Mouse (Mus musculus) kidney, postnatal 0 days (tissue): ENCODE results near the gene Ptprn2. TPM values are rescaled to one million over a fixed set of nuclear protein-coding genes. Genes with fewer than 3 reads are reported as not detected.
A peak's percentile ranks its signal among the peaks of the same experiment; 100 is the strongest.

Experiments used
- ATAC-seq: fragments of 200-750 bp; cut with Nextera tagmentation; replicated peaks from 2 replicates; pipeline ENCODE4 v1.8.0; 2017; ENCODE audit warnings: low read depth, moderate number of reproducible peaks, moderate TSS enrichment, moderate library complexity; ENCODE audit not compliant: low FRiP score
- DNase-seq: peaks from one replicate; pipeline ENCODE4 v3.0.0-alpha.2; 2016; ENCODE audit warnings: low spot score
- H3K27ac ChIP-seq: fragments of 300-500 bp; sonication (generic); 2 replicates; pipeline ENCODE4 v1.5.1; 2014; ENCODE audit warnings: mild to moderate bottlenecking
- H3K27me3 ChIP-seq: fragments of 300-500 bp; sonication (generic); 2 replicates; pipeline ENCODE4 v1.6.1; 2014; ENCODE audit warnings: low read length, mixed read lengths; ENCODE audit not compliant: insufficient read depth
- H3K36me3 ChIP-seq: fragments of 300-500 bp; sonication (generic); 2 replicates; pipeline ENCODE4 v1.6.1; 2014; ENCODE audit warnings: low read length, mixed read lengths; ENCODE audit not compliant: insufficient read depth
- H3K4me1 ChIP-seq: fragments of 300-500 bp; sonication (generic); replicated peaks from 2 replicates; pipeline ENCODE4 v1.6.1; 2014; ENCODE audit warnings: antibody characterized with exemption, low read length, mixed read lengths; ENCODE audit not compliant: insufficient read depth
- H3K4me2 ChIP-seq: fragments of 300-500 bp; sonication (generic); 2 replicates; pipeline ENCODE4 v1.6.1; 2014; ENCODE audit warnings: mild to moderate bottlenecking, low read length, moderate library complexity, mixed read lengths
- H3K4me3 ChIP-seq: fragments of 300-500 bp; sonication (generic); replicated peaks from 2 replicates; pipeline ENCODE4 v1.5.1; 2014; ENCODE audit warnings: low read depth, low read length
- H3K9ac ChIP-seq: fragments of 300-500 bp; sonication (generic); 2 replicates; pipeline ENCODE4 v1.6.1; 2014; ENCODE audit warnings: low read depth, low read length
- H3K9me3 ChIP-seq: fragments of 300-500 bp; sonication (generic); replicated peaks from 2 replicates; pipeline ENCODE4 v1.6.1; 2016; ENCODE audit warnings: low read length, inconsistent platforms, mixed read lengths
- CTCF ChIP-seq: IDR thresholded peaks from 2 replicates; pipeline ENCODE4 v1.5.1; 2016; ENCODE audit warnings: antibody characterized with exemption, low read depth, mild to moderate bottlenecking, moderate library complexity
- WGBS: fragments of 180-500 bp; shearing (Covaris S2); extraction: QIAGEN DNeasy Blood & Tissue Kit; methylation state at CpG from one replicate; pipeline ENCODE4 v1.1.7; 2014; 5-methylcytosine and 5-hydroxymethylcytosine counted together
- polyA plus RNA-seq: library from polyadenylated mRNA; unstranded; fragments of >200 nt; fragmentation: Nextera tagmentation; extraction: Ambion mirVana; gene quantifications from 2 replicates; pipeline ENCODE4 v1.2.1, GENCODE M21; 2015

The Ptprn2 gene
- polyA plus RNA-seq, 1 experiment from 2014 or later: 0.03 TPM

DNA sequence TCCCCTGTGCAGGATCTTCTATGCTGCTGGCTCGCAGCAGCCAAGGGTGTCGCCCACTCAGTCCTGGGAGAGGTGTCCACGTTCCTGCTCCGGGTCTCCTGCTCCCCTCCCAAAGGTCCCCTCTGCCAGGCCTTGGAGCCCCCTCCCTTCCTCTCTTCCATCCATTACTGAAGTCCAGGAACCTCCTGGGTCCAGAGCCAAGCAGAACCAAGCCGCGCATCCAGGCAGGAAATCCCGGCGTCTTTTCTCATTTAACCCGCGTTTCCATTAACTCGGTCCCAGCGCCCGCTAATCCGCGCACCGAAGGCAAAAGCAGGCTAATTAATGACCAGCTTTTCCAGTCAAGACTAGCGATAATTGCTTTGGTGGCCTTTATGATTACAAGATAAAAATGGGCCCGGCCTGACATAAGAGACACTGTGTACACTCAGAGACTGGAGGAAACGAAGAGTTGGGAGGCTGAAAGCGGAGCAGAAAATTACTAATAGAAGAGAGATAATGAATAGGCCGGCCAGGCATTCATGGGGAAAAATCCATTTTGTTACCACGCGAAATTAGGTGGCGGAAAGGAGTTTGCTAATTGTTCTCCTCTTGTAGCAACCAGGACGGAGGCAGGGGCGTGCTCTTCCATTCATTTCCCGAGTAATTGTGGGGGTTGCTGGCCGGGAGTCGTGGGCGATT, 674.8 kb downstream of the Ptprn2 start:
- ATAC-seq: no peak
- peaks cover 9% of the 10 kb centered on the region for H3K4me1 ChIP-seq
- H3K9me3 ChIP-seq: no peaks in the 10 kb centered on the region
- no peaks in the 10 kb centered on the region for H3K36me3 ChIP-seq
- TF ChIP-seq CTCF: no peak
- WGBS: 3% methylated on average over 30 of the region's 30 CpGs
- peak overlapping the region; percentile 48 for H3K4me2 ChIP-seq
- H3K27ac ChIP-seq: no peak overlapping the region
- peaks cover 58% of the 10 kb centered on the region for H3K27me3 ChIP-seq
- DNase-seq: no peak
- peak overlapping the region; percentile 18 for H3K4me3 ChIP-seq
- H3K9ac ChIP-seq: no peak overlapping the region

GRCm38 (mm10) chr12:117162180-117162579, 676.7 kb downstream of the Ptprn2 start:
- no peak for DNase-seq
- no peak for TF ChIP-seq CTCF
- no peak overlapping the region for H3K4me2 ChIP-seq
- H3K4me1 ChIP-seq: peaks cover 9% of the 10 kb centered on the region
- no peak for ATAC-seq
- no peak overlapping the region for H3K27ac ChIP-seq
- no peaks in the 10 kb centered on the region for H3K36me3 ChIP-seq
- H3K9me3 ChIP-seq: no peaks in the 10 kb centered on the region
- H3K4me3 ChIP-seq: no peak overlapping the region
- no peak overlapping the region for H3K9ac ChIP-seq
- H3K27me3 ChIP-seq: peaks cover 44% of the 10 kb centered on the region
- WGBS: 56% methylated on average over 3 of the region's 3 CpGs

DNA sequence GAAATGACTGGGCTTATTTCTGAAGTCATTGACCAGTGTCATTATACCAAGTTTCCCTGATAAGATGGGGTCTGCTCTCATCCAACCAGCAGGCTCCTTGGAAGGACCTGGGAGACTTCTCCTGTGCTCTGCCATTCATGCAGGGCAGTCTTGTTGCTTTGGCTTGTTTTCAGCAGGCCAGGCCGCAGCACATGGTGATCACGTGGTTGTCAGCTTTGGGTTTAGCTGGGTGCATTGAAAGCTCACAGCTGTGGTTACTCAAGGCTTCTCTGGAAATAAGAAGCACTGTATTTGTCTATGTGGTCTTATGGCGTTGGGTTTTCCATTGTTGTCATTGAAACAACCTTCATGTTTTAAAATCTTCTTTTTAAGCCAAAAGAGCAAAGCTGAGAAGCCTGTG, 678.3 kb downstream of the Ptprn2 start:
- DNase-seq (no peak), ATAC-seq (no peak)
- Histone ChIP-seq H3K4me3 (no peak overlapping the region), H3K4me2 (no peak overlapping the region), H3K9ac (no peak overlapping the region), H3K27ac (no peak overlapping the region), H3K4me1 (peaks cover 9% of the 10 kb centered on the region), H3K27me3 (peaks cover 30% of the 10 kb centered on the region), H3K36me3 (no peaks in the 10 kb centered on the region), H3K9me3 (no peaks in the 10 kb centered on the region)
- WGBS: 41% methylated on average over 3 of the region's 3 CpGs
- TF ChIP-seq CTCF: no peak

DNA sequence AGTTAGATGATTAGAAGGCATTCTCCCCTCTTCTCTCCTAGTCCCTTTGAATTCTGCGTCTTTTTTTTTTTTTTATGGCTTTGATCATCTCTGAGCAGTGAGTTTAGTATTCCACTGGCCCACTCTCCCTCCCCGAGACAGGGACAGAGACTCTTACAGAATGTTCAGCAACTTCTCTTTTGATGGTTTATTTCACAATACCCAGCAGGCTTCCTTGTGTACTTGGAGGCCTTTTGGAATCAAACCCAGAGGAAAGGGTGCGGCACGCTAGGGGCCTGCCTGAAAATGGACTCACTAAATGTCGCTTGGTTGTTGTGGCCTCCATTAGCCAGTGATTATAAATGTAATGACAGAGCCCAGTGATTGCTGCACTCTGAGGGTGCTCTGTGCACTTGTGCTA, 680.7 kb downstream of the Ptprn2 start:
- no peak overlapping the region for H3K4me3 ChIP-seq
- no peak overlapping the region for H3K27ac ChIP-seq
- no peak for TF ChIP-seq CTCF
- H3K9ac ChIP-seq: no peak overlapping the region
- H3K4me2 ChIP-seq: no peak overlapping the region
- H3K9me3 ChIP-seq: no peaks in the 10 kb centered on the region
- ATAC-seq: no peak
- DNase-seq: no peak
- H3K36me3 ChIP-seq: no peaks in the 10 kb centered on the region
- 81% methylated on average over 5 of the region's 5 CpGs for WGBS
- peaks cover 10% of the 10 kb centered on the region; the same call in 1 of the 2 replicates for H3K27me3 ChIP-seq
- no peaks in the 10 kb centered on the region for H3K4me1 ChIP-seq

DNA sequence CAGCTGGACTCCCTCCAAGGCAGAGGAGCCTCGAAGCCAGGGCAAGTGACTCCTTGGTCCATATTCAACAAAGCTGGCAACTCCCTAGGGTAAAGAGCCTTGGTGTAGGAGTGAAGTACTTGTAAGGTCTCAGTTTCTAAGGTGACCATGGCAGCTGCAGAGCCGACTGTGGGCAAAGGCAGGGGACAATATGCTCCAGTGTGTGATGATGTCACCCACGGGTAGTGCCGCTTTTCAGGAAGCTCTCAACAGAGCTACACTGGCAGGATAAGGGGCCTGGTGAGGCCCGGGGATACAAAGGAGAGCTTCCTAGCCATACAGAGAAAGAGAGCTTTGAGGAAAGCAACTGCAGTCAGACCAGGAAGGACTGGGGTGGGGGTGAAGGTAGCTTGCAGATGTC, 684.1 kb downstream of the Ptprn2 start:
- no peak for TF ChIP-seq CTCF
- no peak overlapping the region for H3K9ac ChIP-seq
- H3K36me3 ChIP-seq: no peaks in the 10 kb centered on the region
- H3K27me3 ChIP-seq: no peaks in the 10 kb centered on the region
- H3K9me3 ChIP-seq: no peaks in the 10 kb centered on the region
- 54% methylated on average over 5 of the region's 5 CpGs for WGBS
- H3K27ac ChIP-seq: no peak overlapping the region
- no peak overlapping the region for H3K4me3 ChIP-seq
- DNase-seq (no peak), ATAC-seq (no peak)
- H3K4me2 ChIP-seq: no peak overlapping the region
- no peaks in the 10 kb centered on the region for H3K4me1 ChIP-seq

DNA sequence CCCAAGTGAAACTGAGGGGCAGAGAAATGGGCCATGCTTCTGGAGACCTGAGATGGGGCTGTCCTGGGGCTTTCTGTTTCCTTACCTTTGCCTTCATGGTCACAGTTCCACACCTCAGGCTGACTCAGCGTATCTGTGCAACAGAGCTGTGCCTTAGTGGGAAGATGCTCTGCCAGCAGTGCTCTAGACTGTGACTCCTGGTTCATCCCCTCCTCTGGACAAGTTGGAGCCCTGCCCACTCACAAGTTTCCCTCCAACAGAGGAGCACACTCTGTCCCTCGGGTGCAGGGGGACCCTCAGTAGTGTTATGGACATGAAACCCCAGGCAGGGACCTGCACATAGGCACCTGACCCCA, 687.0 kb downstream of the Ptprn2 start:
- no peaks in the 10 kb centered on the region for H3K27me3 ChIP-seq
- H3K4me2 ChIP-seq: no peak overlapping the region
- no peak overlapping the region for H3K9ac ChIP-seq
- ATAC-seq (no peak), DNase-seq (no peak)
- TF ChIP-seq CTCF: no peak
- no peaks in the 10 kb centered on the region for H3K9me3 ChIP-seq
- 60% methylated on average over 2 of the region's 2 CpGs for WGBS
- no peak overlapping the region for H3K4me3 ChIP-seq
- H3K36me3 ChIP-seq: no peaks in the 10 kb centered on the region
- H3K4me1 ChIP-seq: no peaks in the 10 kb centered on the region
- H3K27ac ChIP-seq: no peak overlapping the region

DNA sequence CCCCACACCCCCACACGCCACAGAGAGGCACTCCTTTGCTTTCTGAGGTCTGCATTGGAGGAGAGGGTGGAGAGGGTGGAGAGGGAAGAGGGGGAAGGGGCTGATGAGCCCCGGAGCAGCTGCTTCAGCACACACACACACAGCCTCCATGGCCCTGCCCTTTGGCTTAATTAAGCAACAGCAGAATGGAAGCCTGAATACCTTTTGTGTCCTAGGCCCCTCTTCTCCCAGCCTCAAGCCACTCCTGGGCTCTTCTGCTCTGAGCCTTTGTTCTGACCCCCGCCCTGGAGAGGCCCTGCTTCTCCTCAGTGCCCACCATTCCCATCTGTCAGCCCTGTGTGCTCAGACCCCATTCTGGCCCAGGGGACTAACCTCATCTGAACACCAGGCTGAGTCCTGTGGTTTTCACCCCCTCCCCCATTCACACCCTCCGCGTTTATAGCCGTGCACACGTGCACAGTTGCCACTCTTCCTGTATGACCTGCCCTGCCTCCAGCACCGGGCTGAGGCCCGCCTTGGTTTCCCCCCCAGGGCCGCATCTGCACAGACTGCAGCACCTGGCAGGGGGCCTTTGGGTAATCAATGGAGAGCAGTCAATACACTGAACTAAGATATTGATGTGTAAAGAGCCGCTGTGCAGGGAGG, 687.5 kb downstream of the Ptprn2 start:
- H3K27ac ChIP-seq: no peak overlapping the region
- ATAC-seq (0 out of 2 replicates have a peak, but pooled peaks have one; percentile 35), DNase-seq (no peak)
- H3K4me3 ChIP-seq: no peak overlapping the region
- no peaks in the 10 kb centered on the region for H3K9me3 ChIP-seq
- TF ChIP-seq CTCF: no peak
- H3K9ac ChIP-seq: no peak overlapping the region
- no peak overlapping the region for H3K4me2 ChIP-seq
- no peaks in the 10 kb centered on the region for H3K4me1 ChIP-seq
- no peaks in the 10 kb centered on the region for H3K27me3 ChIP-seq
- no peaks in the 10 kb centered on the region for H3K36me3 ChIP-seq
- 21% methylated on average over 11 of the region's 11 CpGs for WGBS
